Mouse (Mus musculus): Measurements from ENCODE around the gene Gm18336.
"Not testable (repeated sequence)": the region's sequence is repeated elsewhere in the genome, so short reads cannot be mapped to it uniquely, and the experiment has no call there.

Gm18336 gene

DNA sequence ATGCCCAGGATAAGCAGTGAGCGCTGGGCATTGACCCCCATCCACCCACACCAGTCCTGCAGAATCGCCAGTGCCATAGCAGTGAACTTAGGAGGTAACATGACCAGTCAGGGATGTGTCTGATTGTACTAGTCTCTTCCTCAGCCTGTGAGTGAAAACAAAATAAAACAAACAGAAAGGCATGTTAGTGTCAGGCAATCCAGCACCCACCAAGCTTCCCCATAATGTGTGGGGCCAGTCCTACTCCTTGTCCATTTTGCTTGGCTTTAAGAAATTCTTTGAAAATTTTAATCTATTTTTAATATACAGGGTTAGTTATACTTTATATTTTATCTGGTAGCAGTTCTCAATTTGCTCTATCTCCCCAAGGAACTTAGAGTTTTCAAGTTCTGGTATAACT, at the start of gene Gm18336:
Gene Gm18336 (minus strand): TSS at position 101 of the 400 bp plus-strand sequence.
- not testable (repeated sequence) for DNase-seq

DNA sequence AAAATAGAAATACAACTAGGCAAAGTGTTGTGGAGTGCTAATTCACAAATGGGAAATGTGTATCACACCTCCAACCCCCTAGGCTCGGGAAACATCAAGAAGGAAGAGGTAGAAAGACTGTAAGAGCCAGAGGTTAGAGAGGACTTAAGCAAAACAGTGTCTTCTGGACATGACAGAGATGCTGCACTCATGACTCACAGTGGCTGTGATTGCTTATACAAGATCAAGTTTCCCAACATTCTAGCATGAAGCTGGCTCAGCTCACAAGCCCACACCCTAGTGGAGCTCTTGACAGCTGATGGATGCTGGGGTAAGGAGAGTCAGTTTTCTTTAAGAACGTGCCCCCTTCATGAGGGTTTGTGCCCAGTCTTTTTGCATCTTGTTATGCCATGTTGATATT, 42.9 kb upstream of the Gm18336 start:
- no peak for DNase-seq

DNA sequence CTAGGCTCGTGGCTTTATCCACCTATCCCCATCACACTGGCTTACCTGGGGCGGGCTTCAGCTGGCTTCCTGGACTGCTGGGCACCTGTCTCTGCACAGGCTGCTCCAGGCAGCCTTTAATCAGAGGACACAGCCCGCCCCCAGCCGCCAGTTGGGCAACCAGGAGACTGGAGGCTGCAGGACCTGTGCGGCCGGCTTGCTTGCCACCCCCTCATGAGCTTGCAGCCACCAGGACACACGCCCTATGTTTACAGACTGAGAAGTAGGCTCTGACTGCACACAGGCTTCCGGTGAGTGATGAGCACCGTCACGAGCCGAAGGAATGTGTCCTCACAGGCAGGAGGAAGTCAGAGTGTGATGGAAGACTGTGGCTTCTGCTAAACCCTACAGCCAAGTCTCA, 36.7 kb upstream of the Gm18336 start, which contains the start of gene Trex2:
Gene Trex2 (minus strand): TSS at position 93 of the 400 bp plus-strand sequence.
- DNase-seq = no peak

GRCm38 (mm10) chrX:73432850-73433249, 34.3 kb upstream of the Gm18336 start:
- DNase-seq = no peak

DNA sequence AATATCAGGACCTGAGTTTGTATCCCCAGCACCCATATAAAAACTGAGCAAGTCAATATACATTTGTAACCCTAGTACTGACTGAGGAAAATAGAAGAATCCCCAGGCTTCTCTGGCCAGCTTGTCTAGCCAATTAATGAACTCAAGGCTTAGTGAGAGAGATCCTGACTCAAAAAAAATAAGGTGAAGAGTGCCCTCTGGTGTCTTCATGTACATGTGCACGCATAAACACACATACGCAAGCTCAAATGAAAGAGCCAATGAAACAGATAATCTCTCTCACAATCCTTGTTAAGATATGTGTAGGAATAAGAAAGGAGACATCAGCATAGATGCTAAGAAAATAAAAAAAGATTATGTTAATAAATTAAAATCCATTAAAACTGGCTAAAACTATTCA, 31.5 kb upstream of the Gm18336 start:
- DNase-seq = no peak

GRCm38 (mm10) chrX:73412767-73413166, 14.2 kb upstream of the Gm18336 start:
- no peak for DNase-seq

- peak in 1 of 2 experiments; percentile 1 for DNase-seq
Observed at GRCm38 (mm10) chrX:73410880-73411517, 12.5 kb upstream of the Gm18336 start, which contains the start of gene Zfp92. TSS of gene Zfp92 (plus strand) at chrX:73411096.

DNA sequence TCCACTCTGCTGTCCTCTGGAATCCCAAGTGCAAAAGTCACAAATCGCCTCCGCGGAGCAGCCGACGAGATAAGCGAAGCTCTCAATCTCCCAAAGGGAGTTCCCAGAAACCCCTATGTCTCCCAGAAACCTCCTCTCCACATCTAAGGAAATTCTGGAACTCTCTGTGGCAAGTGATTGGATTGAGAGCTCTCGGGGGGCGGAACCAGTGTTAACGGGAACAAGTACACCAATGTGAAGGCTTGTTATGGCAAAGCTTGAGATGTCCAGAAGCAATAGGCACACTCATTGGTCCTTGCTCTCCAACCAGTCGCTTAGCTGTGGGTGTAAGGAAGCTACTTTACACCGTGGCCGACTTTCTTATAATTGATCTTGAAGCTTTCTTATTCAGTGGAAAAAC, 3.1 kb upstream of the Gm18336 start:
- no peak for DNase-seq

GRCm38 (mm10) chrX:73400951-73401350, 2.4 kb upstream of the Gm18336 start:
- DNase-seq = no peak

DNA sequence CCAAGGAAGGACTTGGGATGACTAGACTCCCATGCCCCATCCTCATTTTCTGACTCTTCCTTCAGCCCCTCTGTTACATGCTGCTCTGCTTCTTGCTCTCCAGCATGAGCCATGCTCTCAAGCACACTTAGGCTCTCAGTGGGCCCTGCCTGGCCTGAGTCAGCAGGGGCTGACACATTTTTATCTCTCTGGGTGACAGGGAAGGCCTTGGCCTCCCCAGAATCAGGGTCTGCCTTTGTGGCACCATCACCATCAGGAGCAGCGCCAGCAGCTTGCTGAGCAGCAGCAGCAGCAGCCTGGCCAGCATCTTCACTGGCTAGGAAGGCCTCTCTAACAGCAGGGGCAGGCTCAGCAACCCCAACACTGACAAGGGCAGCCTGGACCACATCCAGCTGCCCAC, 2.1 kb downstream of the Gm18336 start:
- DNase-seq = no peak

DNA sequence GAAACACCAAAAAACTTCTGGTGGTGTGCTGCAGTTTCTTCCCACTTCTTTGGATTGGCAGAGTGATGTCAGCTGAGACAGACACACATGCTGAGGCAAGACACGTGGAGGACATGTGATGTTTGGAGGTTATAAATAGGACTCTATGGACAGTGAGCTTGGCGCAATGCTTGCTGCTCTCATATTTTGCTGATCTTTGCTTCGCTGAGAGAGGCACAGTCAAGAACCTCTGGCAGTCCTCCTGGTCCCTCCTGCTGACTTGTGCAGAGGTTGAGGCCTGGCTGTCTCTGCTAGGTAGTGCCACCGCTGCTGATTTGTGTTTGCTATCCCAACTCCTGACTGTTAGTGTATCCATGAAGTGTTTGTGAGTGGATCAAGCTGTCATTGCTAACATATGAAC, 7.1 kb downstream of the Gm18336 start:
- no peak for DNase-seq

GRCm38 (mm10) chrX:73384924-73385323, 13.6 kb downstream of the Gm18336 start:
- no peak for DNase-seq

GRCm38 (mm10) chrX:73384419-73384818, 14.1 kb downstream of the Gm18336 start:
- DNase-seq = no peak

DNA sequence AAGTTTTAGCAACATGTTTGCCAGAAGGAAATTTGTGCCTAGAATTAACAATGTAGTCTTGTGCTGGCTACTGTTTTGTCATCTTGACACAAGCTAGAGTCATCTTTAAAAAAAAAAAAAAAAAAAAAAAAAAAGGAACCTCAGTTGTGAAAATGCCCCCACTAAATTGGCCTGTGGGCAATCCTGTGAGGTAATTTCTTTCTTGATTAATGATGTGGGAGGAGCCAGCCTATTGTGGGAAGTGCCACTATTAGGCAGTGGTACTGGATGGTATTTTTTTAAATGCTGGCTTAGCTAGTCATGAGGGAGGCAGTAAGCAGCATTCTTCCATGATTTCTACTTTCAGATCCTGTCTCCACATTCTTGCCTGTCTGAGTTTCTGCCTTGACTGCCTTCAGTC, 35.2 kb downstream of the Gm18336 start:
- DNase-seq = no peak

GRCm38 (mm10) chrX:73356719-73357118, 41.8 kb downstream of the Gm18336 start:
- no peak for DNase-seq

DNA sequence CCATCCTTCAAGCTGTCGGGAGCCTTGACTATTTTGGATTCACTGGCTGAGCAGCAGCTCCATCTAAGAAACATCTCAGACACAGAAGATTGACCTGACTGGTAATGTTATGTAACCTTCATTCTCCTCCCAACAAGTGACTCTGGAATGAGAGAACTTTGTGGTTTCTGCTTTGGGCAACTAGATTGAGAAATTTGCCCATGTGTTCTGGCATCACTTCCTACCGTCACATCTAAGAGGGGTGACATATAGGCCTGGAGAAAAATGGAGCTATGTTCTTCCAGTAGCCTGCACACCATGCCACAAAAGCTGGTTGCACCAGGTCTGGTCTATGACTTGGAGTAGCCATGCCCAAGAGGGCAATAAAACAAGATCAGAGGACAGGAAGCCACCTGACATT, 42.4 kb downstream of the Gm18336 start:
- DNase-seq = no peak

All from spleen, adult 18-20 months (tissue).